Mouse (Mus musculus) midbrain, embryonic 11.5 days (tissue): Measurements from ENCODE around the gene Gpr61. TPM values are rescaled to one million over a fixed set of nuclear protein-coding genes. Genes with fewer than 3 reads are reported as not detected.

Experiments used
- ATAC-seq: fragments of 200-750 bp; cut with Nextera tagmentation; 2 replicates; pipeline ENCODE4 v1.8.0; 2017; ENCODE audit warnings: moderate TSS enrichment, moderate library complexity; ENCODE audit not compliant: low FRiP score
- DNase-seq: peaks from one replicate; pipeline ENCODE4 v3.0.0; 2015; ENCODE audit warnings: low spot score; ENCODE audit errors: missing footprints
- H3K27ac ChIP-seq: fragments of 300-500 bp; sonication (generic); 2 replicates; pipeline ENCODE4 v1.5.1; 2014; ENCODE audit warnings: low read depth, low read length
- H3K27me3 ChIP-seq: fragments of 300-500 bp; sonication (generic); 2 replicates; pipeline ENCODE4 v1.6.1; 2014; ENCODE audit warnings: mild to moderate bottlenecking, low read length, moderate library complexity, mixed read lengths; ENCODE audit not compliant: control insufficient read depth, insufficient read depth
- H3K36me3 ChIP-seq: fragments of 300-500 bp; sonication (generic); 2 replicates; pipeline ENCODE4 v1.6.1; 2014; ENCODE audit warnings: mild to moderate bottlenecking, low read length, moderate library complexity, mixed read lengths; ENCODE audit not compliant: control insufficient read depth, insufficient read depth
- H3K4me1 ChIP-seq: fragments of 300-500 bp; sonication (generic); 2 replicates; pipeline ENCODE4 v1.6.1; 2014; ENCODE audit warnings: low read length; ENCODE audit not compliant: control insufficient read depth, insufficient read depth
- H3K4me2 ChIP-seq: fragments of 300-500 bp; sonication (generic); 2 replicates; pipeline ENCODE4 v1.6.1; 2014; ENCODE audit warnings: mild to moderate bottlenecking, moderate library complexity
- H3K4me3 ChIP-seq: fragments of 300-500 bp; sonication (generic); 2 replicates; pipeline ENCODE4 v1.5.1; 2014; ENCODE audit warnings: low read depth, low read length
- H3K9ac ChIP-seq: fragments of 300-500 bp; sonication (generic); 2 replicates; pipeline ENCODE4 v1.6.1; 2014; ENCODE audit warnings: low read length
- H3K9me3 ChIP-seq: fragments of 300-500 bp; sonication (generic); 2 replicates; pipeline ENCODE4 v1.6.1; 2016; ENCODE audit warnings: low read length; ENCODE audit not compliant: control insufficient read depth
- WGBS: fragments of 180-500 bp; shearing (Covaris S2); extraction: QIAGEN DNeasy Blood & Tissue Kit; methylation state at CpG from one replicate; pipeline ENCODE4 v1.1.7; 2014; 5-methylcytosine and 5-hydroxymethylcytosine counted together
- polyA plus RNA-seq: library from polyadenylated mRNA; unstranded; fragments of >200 nt; fragmentation: Nextera tagmentation; extraction: Ambion mirVana; gene quantifications from 2 replicates; pipeline ENCODE4 v1.2.1, GENCODE M21; 2014

Gene Gpr61
- polyA plus RNA-seq, 1 experiment from 2014 or later = 0.19 TPM

GRCm38 (mm10) chr3:108164807-108165206, 10.1 kb upstream of the Gpr61 start:
- no peaks in the 10 kb centered on the region; the same call in 1 of the 2 replicates for H3K27me3 ChIP-seq
- H3K4me1 ChIP-seq = peaks cover 21% of the 10 kb centered on the region
- DNase-seq (peak; percentile 99), ATAC-seq (peak; percentile 67)
- H3K9ac ChIP-seq = 0 out of 2 replicates have a peak overlapping the region, but pooled peaks have one; percentile 6
- WGBS = 30% methylated on average over 9 of the region's 9 CpGs
- no peak overlapping the region for H3K27ac ChIP-seq
- H3K9me3 ChIP-seq = no peaks in the 10 kb centered on the region
- no peaks in the 10 kb centered on the region for H3K36me3 ChIP-seq
- no peak overlapping the region for H3K4me3 ChIP-seq
- peak overlapping the region; percentile 13; the same call in 1 of the 2 replicates for H3K4me2 ChIP-seq

GRCm38 (mm10) chr3:108164091-108164490, 9.4 kb upstream of the Gpr61 start:
- Histone ChIP-seq H3K9ac (no peak overlapping the region), H3K4me2 (no peak overlapping the region), H3K4me3 (no peak overlapping the region), H3K27ac (no peak overlapping the region), H3K36me3 (no peaks in the 10 kb centered on the region), H3K27me3 (no peaks in the 10 kb centered on the region; the same call in 1 of the 2 replicates), H3K9me3 (no peaks in the 10 kb centered on the region), H3K4me1 (peaks cover 17% of the 10 kb centered on the region)
- 71% methylated on average over 5 of the region's 5 CpGs for WGBS
- DNase-seq (no peak), ATAC-seq (no peak)

GRCm38 (mm10) chr3:108158383-108159037, 3.8 kb upstream of the Gpr61 start:
- peak; percentile 68 for ATAC-seq
- H3K9ac ChIP-seq = peak overlapping the region; percentile 31
- H3K27me3 ChIP-seq = no peaks in the 10 kb centered on the region
- H3K36me3 ChIP-seq = no peaks in the 10 kb centered on the region
- DNase-seq = no peak
- no peak overlapping the region for H3K4me2 ChIP-seq
- WGBS = 52% methylated on average over 9 of the region's 9 CpGs
- no peaks in the 10 kb centered on the region for H3K9me3 ChIP-seq
- no peak overlapping the region for H3K4me3 ChIP-seq
- peaks cover 9% of the 10 kb centered on the region for H3K4me1 ChIP-seq
- H3K27ac ChIP-seq = peak overlapping the region; percentile 54; the same call in 1 of the 2 replicates

- Histone ChIP-seq H3K4me1 (no peaks in the 10 kb centered on the region), H3K9me3 (no peaks in the 10 kb centered on the region), H3K27me3 (no peaks in the 10 kb centered on the region), H3K4me3 (no peak overlapping the region), H3K9ac (no peak overlapping the region), H3K4me2 (no peak overlapping the region), H3K27ac (no peak overlapping the region), H3K36me3 (no peaks in the 10 kb centered on the region)
- WGBS = 86% methylated on average over 3 of the region's 3 CpGs
- ATAC-seq (no peak), DNase-seq (no peak)
These were observed 2.4 kb downstream of the Gpr61 start for GRCm38 (mm10) chr3:108152290-108152689.

- WGBS = 68% methylated on average over 11 of the region's 11 CpGs
- Histone ChIP-seq H3K27ac (no peak overlapping the region), H3K36me3 (no peaks in the 10 kb centered on the region), H3K4me2 (no peak overlapping the region; the same call in 1 of the 2 replicates), H3K27me3 (no peaks in the 10 kb centered on the region), H3K9ac (no peak overlapping the region), H3K4me3 (no peak overlapping the region), H3K4me1 (peaks cover 12% of the 10 kb centered on the region), H3K9me3 (no peaks in the 10 kb centered on the region)
- DNase-seq (peak; percentile 98), ATAC-seq (peak; percentile 33; the same call in 1 of the 2 replicates)
These were observed 7.1 kb downstream of the Gpr61 start for GRCm38 (mm10) chr3:108147386-108148235.

GRCm38 (mm10) chr3:108146671-108147070, 8.0 kb downstream of the Gpr61 start:
- H3K36me3 ChIP-seq = no peaks in the 10 kb centered on the region
- peaks cover 12% of the 10 kb centered on the region for H3K4me1 ChIP-seq
- H3K4me2 ChIP-seq = peak overlapping the region; percentile 72
- 59% methylated on average over 5 of the region's 5 CpGs for WGBS
- H3K9ac ChIP-seq = peak overlapping the region; percentile 88
- no peaks in the 10 kb centered on the region for H3K9me3 ChIP-seq
- no peak for DNase-seq
- H3K4me3 ChIP-seq = peak overlapping the region; percentile 86
- H3K27ac ChIP-seq = no peak overlapping the region; the same call in 1 of the 2 replicates
- H3K27me3 ChIP-seq = no peaks in the 10 kb centered on the region
- ATAC-seq = no peak

- Histone ChIP-seq H3K9me3 (no peaks in the 10 kb centered on the region), H3K9ac (peak within 1 kb of the TSS; percentile 88), H3K4me3 (peak within 1 kb of the TSS; percentile 86), H3K27ac (peak within 1 kb of the TSS; percentile 70), H3K4me1 (peaks cover 12% of the 10 kb centered on the region), H3K27me3 (no peaks in the 10 kb centered on the region), H3K36me3 (no peaks in the 10 kb centered on the region), H3K4me2 (peak within 1 kb of the TSS; percentile 72)
- WGBS = under 1% methylated on average over 63 of the region's 63 CpGs
- DNase-seq = peak; percentile 99
- ATAC-seq = peak; percentile 96
These were observed 8.9 kb downstream of the Gpr61 start, which contains the start of gene Gnai3 for GRCm38 (mm10) chr3:108145534-108146445. TSS of gene Gnai3 (minus strand) at chr3:108146146.

- Histone ChIP-seq H3K4me1 (peaks cover 7% of the 10 kb centered on the region; the same call in 1 of the 2 replicates), H3K36me3 (peaks cover 2% of the 10 kb centered on the region; the same call in 1 of the 2 replicates), H3K4me3 (no peak overlapping the region), H3K9ac (no peak overlapping the region), H3K27me3 (no peaks in the 10 kb centered on the region), H3K9me3 (no peaks in the 10 kb centered on the region), H3K27ac (no peak overlapping the region), H3K4me2 (no peak overlapping the region)
- no peak for ATAC-seq
- 88% methylated on average over 4 of the region's 4 CpGs for WGBS
- no peak for DNase-seq
These were observed 13.9 kb downstream of the Gpr61 start for GRCm38 (mm10) chr3:108140786-108141185.
